Mouse (Mus musculus): ENCODE measurements around the gene Trim13.
A peak's percentile ranks its signal among the peaks of the same experiment; 100 is the strongest.

Gene Trim13

GRCm38 (mm10) chr14:61620371-61620770 is 22.3 kb downstream of the Trim13 start:
- no peak for DNase-seq

GRCm38 (mm10) chr14:61635969-61636368 is 37.9 kb downstream of the Trim13 start:
- DNase-seq: no peak

GRCm38 (mm10) chr14:61642668-61643067 is 44.6 kb downstream of the Trim13 start:
- no peak for DNase-seq

GRCm38 (mm10) chr14:61645547-61645946 is 47.5 kb downstream of the Trim13 start:
- no peak for DNase-seq

GRCm38 (mm10) chr14:61647182-61647880 is 49.3 kb downstream of the Trim13 start:
- DNase-seq: peak; percentile 30

GRCm38 (mm10) chr14:61647881-61648684 is 50.0 kb downstream of the Trim13 start:
- peak; percentile 62 for DNase-seq

- DNase-seq: peak; percentile 97
These were observed 50.8 kb downstream of the Trim13 start for GRCm38 (mm10) chr14:61648685-61649504.

- DNase-seq: peak; percentile 65
These were observed 52.4 kb downstream of the Trim13 start for GRCm38 (mm10) chr14:61650291-61650960.
